Mouse (Mus musculus): ENCODE data around the gene Kansl1.

DNA sequence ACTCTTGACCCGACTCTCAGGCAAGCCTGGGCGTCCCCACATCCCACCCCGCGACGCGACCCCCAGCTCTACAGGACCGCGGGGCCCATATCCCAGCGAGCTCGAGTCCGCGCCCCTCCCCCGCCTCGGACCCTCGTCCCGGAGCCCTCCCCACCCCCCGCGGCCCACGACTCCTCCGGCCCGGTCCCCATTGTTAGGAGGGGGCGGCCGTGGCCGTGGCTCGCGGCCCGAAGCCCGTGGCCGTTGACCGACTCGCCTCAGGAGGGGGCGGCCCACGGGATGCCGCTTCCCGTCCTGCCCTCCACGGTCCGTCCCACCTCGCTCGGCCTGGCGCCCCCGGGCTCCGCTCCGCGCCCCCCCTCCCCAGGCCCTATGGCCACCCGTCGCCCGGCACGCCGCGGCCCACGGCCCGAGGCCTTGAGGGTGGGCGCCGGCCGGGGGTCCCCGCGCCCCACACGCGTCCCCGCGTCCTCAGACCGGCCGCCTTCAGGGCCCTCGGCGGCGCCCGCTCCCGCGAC is at the start of gene Kansl1:
- TF ChIP-seq CTCF (IDR thresholded peaks at IDR 0.05; ENCODE audit: low read depth) (no peak), EP300 (IDR thresholded peaks at IDR 0.05; ENCODE audit: low read depth) (no peak)

Data from liver, postnatal 0 days (tissue).